Mouse (Mus musculus) liver, embryonic 15.5 days (tissue): ENCODE data around the gene Icos. TPM values are rescaled to one million over a fixed set of nuclear protein-coding genes. Genes with fewer than 3 reads are reported as not detected.

Experiments
- ATAC-seq: fragments of 200-750 bp; cut with Nextera tagmentation; 2 replicates; pipeline ENCODE4 v1.8.0; 2017; ENCODE audit warnings: moderate number of reproducible peaks, mild to moderate bottlenecking, moderate library complexity; ENCODE audit not compliant: insufficient read depth
- H3K27ac ChIP-seq: fragments of 300-500 bp; sonication (generic); replicated peaks from 2 replicates; pipeline ENCODE4 v1.5.1; 2015; ENCODE audit warnings: mild to moderate bottlenecking, inconsistent platforms
- H3K27me3 ChIP-seq: fragments of 300-500 bp; sonication (generic); 2 replicates; pipeline ENCODE4 v1.6.1; 2015; ENCODE audit warnings: mild to moderate bottlenecking, inconsistent platforms
- H3K36me3 ChIP-seq: fragments of 300-500 bp; sonication (generic); replicated peaks from 2 replicates; pipeline ENCODE4 v1.6.1; 2015; ENCODE audit warnings: moderate library complexity, mild to moderate bottlenecking, inconsistent platforms
- H3K4me1 ChIP-seq: fragments of 300-500 bp; sonication (generic); replicated peaks from 2 replicates; pipeline ENCODE4 v1.6.1; 2015; ENCODE audit warnings: inconsistent platforms
- H3K4me2 ChIP-seq: fragments of 300-500 bp; sonication (generic); 2 replicates; pipeline ENCODE4 v1.6.1; 2015; ENCODE audit warnings: moderate library complexity, mild to moderate bottlenecking, inconsistent platforms
- H3K4me3 ChIP-seq: fragments of 300-500 bp; sonication (generic); replicated peaks from 2 replicates; pipeline ENCODE4 v1.5.1; 2015; ENCODE audit warnings: mild to moderate bottlenecking, inconsistent platforms
- H3K9ac ChIP-seq: fragments of 300-500 bp; sonication (generic); 2 replicates; pipeline ENCODE4 v1.6.1; 2015; ENCODE audit warnings: moderate library complexity, mild to moderate bottlenecking, inconsistent platforms
- H3K9me3 ChIP-seq: fragments of 300-500 bp; sonication (generic); replicated peaks from 2 replicates; pipeline ENCODE4 v1.6.1; 2016; ENCODE audit warnings: inconsistent platforms
- WGBS: fragments of 180-500 bp; shearing (Covaris S2); methylation state at CpG from one replicate; pipeline ENCODE4 v1.1.7; 2015; ENCODE audit warnings: mixed read lengths; ENCODE audit not compliant: insufficient replicate concordance; 5-methylcytosine and 5-hydroxymethylcytosine counted together
- polyA plus RNA-seq: library from polyadenylated mRNA; unstranded; fragments of >200 nt; fragmentation: Nextera tagmentation; extraction: Ambion mirVana; gene quantifications from 2 replicates; pipeline ENCODE4 v1.2.1, GENCODE M21; 2015

Gene Icos
- polyA plus RNA-seq, 1 experiment from 2014 or later, result 1.0 TPM

DNA sequence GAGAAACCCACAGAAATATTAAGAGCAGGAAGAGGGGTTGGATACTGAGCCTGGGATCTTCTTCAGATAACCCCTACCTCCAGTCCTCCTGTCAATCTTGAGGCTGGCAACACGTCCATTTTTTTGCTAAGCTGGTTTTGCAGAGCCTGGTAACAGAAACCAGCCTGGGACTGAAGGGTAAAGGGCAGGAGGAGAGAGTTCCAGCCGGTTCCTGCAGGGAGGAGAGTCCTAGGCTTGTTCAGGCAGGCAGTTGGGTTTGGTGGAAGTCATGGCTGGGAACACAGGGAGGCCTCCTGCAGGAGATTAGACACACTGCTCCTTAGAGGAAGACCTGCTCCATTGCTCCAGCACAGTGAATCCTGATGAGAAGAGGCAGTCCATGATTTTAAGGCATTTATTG lies 10.2 kb upstream of the Icos start:
- Histone ChIP-seq H3K27ac (no peak overlapping the region), H3K27me3 (no peaks in the 10 kb centered on the region), H3K36me3 (no peaks in the 10 kb centered on the region), H3K4me2 (no peak overlapping the region), H3K9me3 (no peaks in the 10 kb centered on the region), H3K4me1 (no peaks in the 10 kb centered on the region), H3K9ac (no peak overlapping the region), H3K4me3 (no peak overlapping the region)
- ATAC-seq, result no peak
- WGBS, result 25% methylated on average over 2 of the region's 2 CpGs

DNA sequence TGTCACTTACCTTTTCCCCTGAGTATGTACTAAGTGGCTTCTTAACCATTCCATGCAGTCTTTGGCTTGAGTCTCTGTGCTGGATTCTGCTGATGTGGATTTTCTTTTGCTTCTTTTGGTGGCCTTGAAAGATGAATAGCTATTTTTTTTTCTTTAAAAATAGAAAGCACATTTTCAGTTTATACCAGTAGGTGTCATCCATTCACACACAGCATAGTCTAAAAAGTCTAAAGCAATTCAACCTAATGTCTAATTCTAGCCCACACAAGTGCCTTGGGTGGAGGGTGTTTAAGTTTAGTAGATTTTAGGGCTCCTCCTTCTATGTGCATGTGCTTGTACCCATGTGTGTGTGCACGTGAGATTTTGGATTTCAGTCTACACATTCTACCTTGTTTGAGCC lies 6.9 kb upstream of the Icos start:
- Histone ChIP-seq H3K27me3 (no peaks in the 10 kb centered on the region), H3K9me3 (no peaks in the 10 kb centered on the region), H3K4me3 (no peak overlapping the region), H3K4me1 (no peaks in the 10 kb centered on the region), H3K36me3 (no peaks in the 10 kb centered on the region), H3K4me2 (no peak overlapping the region), H3K27ac (no peak overlapping the region), H3K9ac (no peak overlapping the region)
- no peak for ATAC-seq
- 31% methylated on average over 1 of the region's 1 CpGs for WGBS

DNA sequence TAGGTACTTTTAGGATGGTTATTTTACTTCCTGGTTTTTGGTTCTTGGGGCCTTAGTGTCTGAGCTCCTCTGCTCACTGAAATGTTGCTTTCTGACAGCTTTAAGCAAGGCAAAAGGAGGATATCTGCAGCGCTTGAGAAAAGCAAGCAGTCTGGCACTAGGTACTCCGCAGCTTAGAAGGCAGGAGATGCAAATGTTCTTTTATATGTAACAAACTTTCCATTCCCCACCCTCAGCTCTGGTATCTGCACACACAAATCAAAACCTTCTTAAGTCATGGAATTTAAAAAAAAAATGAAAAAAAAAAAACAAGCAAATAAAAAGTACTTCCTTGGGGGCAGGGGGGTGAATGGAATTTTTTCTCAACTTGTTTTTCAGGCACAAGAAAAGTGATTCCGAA lies 3.5 kb upstream of the Icos start:
- H3K9me3 ChIP-seq, result no peaks in the 10 kb centered on the region

DNA sequence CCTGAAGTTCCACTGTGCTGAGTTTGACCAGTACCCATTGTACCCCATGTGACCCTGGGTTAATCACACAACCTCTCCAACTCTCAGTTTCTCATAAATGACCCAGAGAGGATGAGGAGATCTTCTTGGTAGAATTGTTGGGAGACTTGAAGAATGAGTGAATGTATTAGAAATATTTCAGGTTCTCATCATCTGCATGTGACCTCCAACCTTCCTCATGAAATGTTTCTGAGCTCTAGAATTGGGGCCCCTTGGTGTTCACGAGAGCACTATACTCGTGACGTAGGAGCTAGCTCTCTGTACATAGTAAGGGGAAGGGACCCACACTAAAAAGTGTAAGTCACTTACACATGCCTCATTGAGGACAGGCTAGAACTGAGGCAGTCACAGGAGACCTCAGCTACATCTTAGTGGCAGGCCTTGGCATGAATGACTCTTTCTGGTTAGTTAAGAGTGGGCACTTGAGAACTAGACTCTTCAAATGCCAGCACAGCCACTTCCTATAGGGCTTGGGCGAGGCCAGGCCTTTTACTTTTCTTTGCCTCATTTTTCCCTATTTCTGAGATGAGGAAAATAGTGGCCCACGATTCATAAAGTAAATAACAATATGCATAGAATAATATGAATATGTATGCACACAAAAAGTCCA lies 2.0 kb upstream of the Icos start:
- no peak overlapping the region for H3K4me2 ChIP-seq
- 60% methylated on average over 5 of the region's 5 CpGs for WGBS
- H3K27me3 ChIP-seq, result no peaks in the 10 kb centered on the region
- no peak overlapping the region for H3K27ac ChIP-seq
- H3K4me3 ChIP-seq, result no peak overlapping the region
- H3K36me3 ChIP-seq, result no peaks in the 10 kb centered on the region
- no peaks in the 10 kb centered on the region for H3K9me3 ChIP-seq
- H3K4me1 ChIP-seq, result no peaks in the 10 kb centered on the region
- ATAC-seq, result no peak
- H3K9ac ChIP-seq, result no peak overlapping the region

More for the DNA sequence above, 3.5 kb upstream of the Icos start:
- H3K4me3 ChIP-seq, result no peak overlapping the region
- H3K36me3 ChIP-seq, result no peaks in the 10 kb centered on the region
- no peaks in the 10 kb centered on the region for H3K27me3 ChIP-seq
- no peak for ATAC-seq
- H3K4me1 ChIP-seq, result no peaks in the 10 kb centered on the region
- H3K9ac ChIP-seq, result no peak overlapping the region
- H3K4me2 ChIP-seq, result no peak overlapping the region
- no peak overlapping the region for H3K27ac ChIP-seq
- 66% methylated on average over 3 of the region's 3 CpGs for WGBS

DNA sequence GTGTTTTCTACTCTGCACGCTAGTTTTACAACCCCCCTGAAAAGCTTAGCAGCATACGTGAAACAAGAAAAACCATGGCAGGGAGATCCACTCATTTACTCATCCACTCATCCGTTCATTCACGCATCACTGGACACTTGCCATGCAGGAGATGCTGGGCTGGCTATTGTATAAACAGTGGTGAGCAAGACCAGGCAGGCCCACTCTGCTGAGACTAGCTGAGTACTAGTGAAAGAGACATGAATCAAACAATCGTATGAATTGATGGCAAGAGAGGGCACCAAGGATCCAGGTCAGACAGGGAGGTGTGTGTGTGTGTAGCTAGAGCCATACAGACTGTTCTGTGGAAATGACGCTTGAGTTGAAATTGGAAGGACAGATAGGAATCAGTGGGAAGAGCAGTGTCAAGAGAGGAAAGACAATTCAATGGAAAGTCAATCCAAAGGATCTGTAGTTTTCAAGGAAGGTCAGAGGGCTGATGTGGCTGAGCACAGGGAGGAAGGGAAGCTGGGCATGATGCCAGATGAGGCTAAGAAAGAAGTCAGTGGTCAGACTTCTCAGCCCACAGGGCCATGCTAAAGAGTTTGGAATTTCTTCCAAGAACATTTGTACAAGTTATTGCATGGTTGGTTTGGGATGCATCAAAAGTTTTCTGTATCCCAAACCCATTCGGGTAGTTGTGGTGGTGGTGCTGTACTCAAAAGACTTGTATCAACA lies 1.6 kb downstream of the Icos start:
- Histone ChIP-seq H3K9ac (no peak overlapping the region), H3K4me1 (no peaks in the 10 kb centered on the region), H3K36me3 (no peaks in the 10 kb centered on the region), H3K4me3 (no peak overlapping the region), H3K9me3 (no peaks in the 10 kb centered on the region), H3K4me2 (no peak overlapping the region), H3K27ac (no peak overlapping the region), H3K27me3 (no peaks in the 10 kb centered on the region)
- ATAC-seq, result no peak
- WGBS, result 67% methylated on average over 7 of the region's 7 CpGs

DNA sequence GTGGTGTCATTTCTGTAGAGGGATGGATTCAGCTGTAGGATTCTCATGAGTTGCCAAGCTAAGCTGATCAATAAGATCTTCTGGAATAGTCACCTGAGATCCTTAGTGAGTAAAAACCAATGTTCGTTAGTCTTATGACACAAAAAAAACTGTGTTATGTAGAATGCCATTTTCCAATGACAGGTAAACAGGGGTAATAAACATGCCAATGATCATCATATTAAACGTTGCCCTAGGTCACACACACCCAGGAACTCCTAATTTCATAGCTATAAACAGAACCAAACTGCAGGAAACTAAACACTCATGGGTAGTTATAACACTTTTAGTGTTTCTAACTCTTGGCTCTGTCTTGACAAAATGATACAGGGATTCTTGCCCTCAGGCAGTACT lies 2.1 kb downstream of the Icos start:
- H3K4me2 ChIP-seq, result no peak overlapping the region
- ATAC-seq, result no peak
- H3K27ac ChIP-seq, result no peak overlapping the region
- H3K27me3 ChIP-seq, result no peaks in the 10 kb centered on the region
- no peaks in the 10 kb centered on the region for H3K36me3 ChIP-seq
- no peak overlapping the region for H3K9ac ChIP-seq
- H3K4me3 ChIP-seq, result no peak overlapping the region
- no peaks in the 10 kb centered on the region for H3K9me3 ChIP-seq
- 45% methylated on average over 2 of the region's 2 CpGs for WGBS
- H3K4me1 ChIP-seq, result no peaks in the 10 kb centered on the region

DNA sequence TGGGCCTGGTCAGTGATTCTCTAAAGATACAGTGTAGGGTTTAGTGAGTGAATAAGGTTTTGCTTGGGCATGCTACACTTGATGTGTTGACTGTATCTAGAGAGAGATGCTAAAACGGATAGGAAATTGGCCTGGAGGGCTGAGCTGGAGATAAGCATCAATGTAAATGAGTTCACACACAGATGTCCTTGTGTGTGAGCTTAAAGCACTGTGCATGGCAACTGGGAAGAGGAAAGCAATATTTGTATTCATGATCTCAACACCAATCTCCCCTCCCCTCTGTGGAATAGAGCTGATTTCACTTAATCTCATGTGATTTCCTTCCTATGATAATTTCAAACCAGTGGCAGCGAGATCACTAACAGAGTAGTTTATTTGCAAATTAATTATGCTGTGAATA lies 7.3 kb downstream of the Icos start:
- no peak for ATAC-seq
- WGBS, result 33% methylated on average over 2 of the region's 2 CpGs
- Histone ChIP-seq H3K4me2 (no peak overlapping the region), H3K4me1 (no peaks in the 10 kb centered on the region), H3K36me3 (no peaks in the 10 kb centered on the region), H3K9me3 (no peaks in the 10 kb centered on the region), H3K4me3 (no peak overlapping the region), H3K9ac (no peak overlapping the region), H3K27ac (no peak overlapping the region), H3K27me3 (no peaks in the 10 kb centered on the region)

DNA sequence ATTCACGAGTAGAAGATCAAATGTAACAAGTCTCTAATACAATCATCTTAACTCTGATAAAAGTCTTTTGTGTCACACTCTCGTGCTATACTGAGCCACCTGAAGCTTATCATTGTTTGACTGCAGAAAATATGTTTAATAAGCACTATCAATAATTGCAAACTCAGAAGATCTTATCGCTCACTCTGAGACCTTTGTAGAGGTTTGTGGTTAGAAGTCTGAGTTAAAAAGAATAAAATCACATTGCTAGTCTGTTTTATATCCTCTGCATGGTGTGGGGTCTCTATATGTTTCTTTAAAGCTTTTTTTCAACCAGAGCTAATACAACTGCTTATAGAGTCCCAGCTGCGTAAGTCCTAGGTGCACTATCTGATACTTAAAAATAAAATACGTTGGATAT lies 8.4 kb downstream of the Icos start:
- Histone ChIP-seq H3K27ac (no peak overlapping the region), H3K27me3 (no peaks in the 10 kb centered on the region), H3K4me2 (no peak overlapping the region), H3K9me3 (no peaks in the 10 kb centered on the region), H3K4me3 (no peak overlapping the region), H3K9ac (no peak overlapping the region), H3K36me3 (no peaks in the 10 kb centered on the region), H3K4me1 (no peaks in the 10 kb centered on the region)
- ATAC-seq, result no peak
- 49% methylated on average over 5 of the region's 5 CpGs for WGBS

DNA sequence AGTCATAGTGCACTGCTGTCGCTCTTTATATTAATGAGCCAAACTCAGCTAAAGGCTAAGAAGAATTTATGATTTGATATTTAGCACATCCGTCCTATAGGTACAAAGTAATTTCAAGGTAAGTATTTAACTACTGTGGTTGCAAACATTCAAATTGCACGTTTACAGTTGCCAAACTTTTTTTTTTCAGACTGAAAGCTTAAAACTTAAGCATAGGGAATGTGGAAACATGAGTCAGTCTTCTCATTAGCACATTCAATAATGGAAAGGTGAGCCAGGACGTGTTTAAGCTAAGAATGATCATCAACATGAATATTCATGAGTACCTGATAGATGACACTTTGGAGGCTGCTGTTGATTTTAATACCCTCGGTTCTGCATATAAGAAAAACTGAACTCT lies 11.4 kb downstream of the Icos start:
- ATAC-seq, result no peak
- H3K27ac ChIP-seq, result no peak overlapping the region
- no peak overlapping the region for H3K9ac ChIP-seq
- H3K4me1 ChIP-seq, result no peaks in the 10 kb centered on the region
- H3K9me3 ChIP-seq, result no peaks in the 10 kb centered on the region
- no peak overlapping the region for H3K4me2 ChIP-seq
- H3K36me3 ChIP-seq, result no peaks in the 10 kb centered on the region
- no peaks in the 10 kb centered on the region for H3K27me3 ChIP-seq
- WGBS, result 56% methylated on average over 5 of the region's 5 CpGs
- H3K4me3 ChIP-seq, result no peak overlapping the region

DNA sequence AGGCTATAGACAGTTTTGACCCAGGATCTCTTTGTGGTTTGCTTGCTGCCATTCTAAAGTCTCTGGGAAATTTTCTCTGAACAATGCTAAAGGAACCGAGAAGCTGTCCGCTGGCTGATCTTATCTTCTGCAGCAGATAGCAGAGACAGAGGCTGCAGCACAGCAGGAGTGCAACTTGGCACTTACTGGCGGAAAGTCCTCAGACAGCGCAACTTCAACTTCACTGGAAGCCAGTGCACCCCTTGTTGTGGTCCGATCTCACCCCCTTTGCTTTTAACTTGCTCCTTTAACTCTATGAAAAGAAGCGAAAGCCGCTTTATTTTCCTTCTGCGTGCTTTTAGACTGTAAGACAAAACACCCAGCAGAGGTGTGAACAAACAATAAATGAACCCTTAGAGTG lies 12.6 kb downstream of the Icos start:
- Histone ChIP-seq H3K27ac (no peak overlapping the region), H3K9ac (no peak overlapping the region), H3K27me3 (no peaks in the 10 kb centered on the region), H3K4me3 (no peak overlapping the region), H3K9me3 (no peaks in the 10 kb centered on the region), H3K4me2 (no peak overlapping the region), H3K4me1 (no peaks in the 10 kb centered on the region), H3K36me3 (no peaks in the 10 kb centered on the region)
- no peak for ATAC-seq
- WGBS, result 26% methylated on average over 8 of the region's 8 CpGs

DNA sequence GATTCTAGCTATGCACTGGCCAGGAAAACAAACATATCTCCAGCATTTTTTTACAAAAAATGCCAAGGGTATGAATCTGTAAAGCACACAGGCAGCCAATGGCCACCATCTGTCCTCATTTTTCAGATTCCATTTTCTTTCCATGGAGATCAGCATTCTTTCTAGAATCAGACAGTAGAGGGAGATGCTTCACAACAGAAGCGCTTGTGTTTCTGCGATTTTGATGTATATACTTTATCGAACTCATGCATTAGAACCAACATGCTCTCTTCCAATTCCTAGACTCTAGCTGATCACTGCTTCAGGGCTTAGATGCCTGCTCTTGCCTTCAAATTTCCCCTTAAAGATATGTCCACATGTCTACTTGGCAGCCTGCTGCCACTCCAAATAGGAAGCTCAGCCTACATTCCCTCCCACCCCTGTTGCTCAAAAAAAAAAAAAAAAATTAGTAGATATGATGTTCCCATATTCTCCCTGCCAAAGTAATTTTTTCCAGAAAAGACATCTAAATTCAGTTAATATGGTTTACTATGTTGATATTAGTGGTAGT lies 20.4 kb downstream of the Icos start:
- Histone ChIP-seq H3K36me3 (no peaks in the 10 kb centered on the region), H3K4me2 (no peak overlapping the region), H3K9me3 (no peaks in the 10 kb centered on the region), H3K4me1 (no peaks in the 10 kb centered on the region), H3K27me3 (no peaks in the 10 kb centered on the region), H3K27ac (no peak overlapping the region), H3K4me3 (no peak overlapping the region), H3K9ac (no peak overlapping the region)
- ATAC-seq, result no peak
- 73% methylated on average over 3 of the region's 3 CpGs for WGBS
